Mouse (Mus musculus): Measurements from ENCODE around the gene Tyk2. TPM values are rescaled to one million over a fixed set of nuclear protein-coding genes. Genes with fewer than 3 reads are reported as not detected.

Gene Tyk2
- total RNA-seq (2021), result 10 to 100 TPM; 12.6 to 12.7 TPM
- long read RNA-seq, experiment 1, partial matches to known transcripts, result 1 of 19 reads
- long read RNA-seq, experiment 1, other reads (novel, unspliced or antisense), result 17 of 19 reads
- long read RNA-seq, experiment 2, full-length matches to known transcripts, result 2 of 11 reads
- long read RNA-seq, experiment 2, partial matches to known transcripts, result 2 of 11 reads
- long read RNA-seq, experiment 2, other reads (novel, unspliced or antisense), result 7 of 11 reads

DNA sequence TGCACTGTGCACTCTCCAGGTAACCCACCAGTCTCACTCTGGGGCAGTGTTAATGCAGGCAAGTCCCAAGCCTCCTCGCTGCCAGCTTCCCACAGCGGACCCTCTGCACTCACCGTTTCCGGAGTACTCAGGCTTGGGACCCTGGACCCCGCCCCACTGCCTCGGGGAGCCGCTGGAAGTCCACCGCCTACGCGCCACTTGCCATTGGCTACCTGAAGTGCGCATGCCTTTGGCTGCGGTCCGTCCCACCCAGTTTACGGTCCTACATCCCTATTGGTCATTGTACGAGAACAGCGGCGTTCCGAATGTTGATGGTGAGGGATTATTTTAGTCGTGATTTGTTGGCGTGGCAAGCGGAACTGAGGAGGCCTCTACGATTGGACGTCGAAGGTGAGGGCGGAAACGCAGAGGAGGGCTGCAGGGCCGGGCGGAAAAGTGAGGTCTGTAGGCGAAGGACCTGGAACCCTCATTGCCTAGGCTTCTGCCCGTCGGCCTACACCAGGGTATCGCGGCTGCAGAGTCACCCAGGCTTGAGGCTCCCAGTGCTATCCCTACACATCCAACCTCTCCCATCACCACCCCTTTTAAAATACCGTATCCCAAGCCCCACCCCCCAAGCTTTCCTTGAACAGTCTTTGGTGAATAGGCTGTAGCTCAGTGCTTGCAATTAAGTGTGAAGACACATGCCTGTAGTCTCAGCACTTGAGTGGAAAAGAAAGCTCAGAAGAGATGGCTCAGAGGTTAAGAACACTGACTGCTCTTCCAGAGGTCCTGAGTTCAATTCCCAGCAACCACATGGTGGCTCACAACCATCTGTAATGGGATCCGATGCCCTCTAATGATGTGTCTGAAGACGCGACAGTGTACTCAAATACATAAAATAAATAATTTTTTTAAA lies at the start of gene Tyk2:
Gene Tyk2, minus strand, starts transcription at position 185 of the 898 bp plus-strand sequence.
- peak; percentile 87 to 91 for DNase-seq (ENCODE audit: low spot score in 2 of 2)

DNA sequence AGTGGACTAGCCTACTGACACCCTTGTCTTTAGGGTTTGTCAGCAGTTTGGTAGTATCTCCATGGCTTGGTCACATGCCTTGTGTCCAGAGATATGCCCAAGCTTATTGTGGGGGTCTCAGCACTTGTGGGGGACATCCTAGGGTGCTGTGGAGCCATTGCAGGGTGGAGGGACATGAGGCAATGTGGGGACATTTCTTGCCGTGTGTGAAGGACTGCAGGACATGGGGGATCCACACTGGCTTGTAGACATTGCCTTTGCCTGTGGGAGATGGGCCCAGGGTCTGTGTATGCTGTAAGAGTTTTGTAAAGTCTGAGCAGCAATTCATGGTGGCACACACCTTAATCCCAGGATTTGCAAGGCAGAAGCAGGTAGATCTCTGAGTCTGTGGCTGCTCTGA lies 49.8 kb upstream of the Tyk2 start:
- no peak for DNase-seq (ENCODE audit: low spot score in 2 of 2)

DNA sequence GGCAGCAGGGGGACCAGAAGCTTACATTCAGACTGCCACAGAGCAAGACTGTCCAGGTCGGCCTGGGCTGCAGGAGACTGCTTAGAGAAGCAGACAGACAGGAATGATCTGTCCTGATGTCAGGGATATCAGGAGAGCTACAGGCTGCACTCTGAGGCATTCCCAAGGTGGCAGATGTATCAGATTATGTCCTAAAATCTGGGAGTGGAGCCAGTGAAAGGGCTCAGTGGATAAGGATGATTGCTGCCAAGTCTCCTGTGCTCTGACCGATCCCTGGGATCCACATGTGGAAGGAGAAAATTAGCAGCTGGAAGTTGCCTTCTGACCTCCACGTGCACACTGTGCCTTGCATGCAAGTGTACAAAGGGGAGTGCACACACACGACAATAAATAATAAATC lies 49.4 kb upstream of the Tyk2 start:
- no peak for DNase-seq (ENCODE audit: low spot score in 2 of 2)

DNA sequence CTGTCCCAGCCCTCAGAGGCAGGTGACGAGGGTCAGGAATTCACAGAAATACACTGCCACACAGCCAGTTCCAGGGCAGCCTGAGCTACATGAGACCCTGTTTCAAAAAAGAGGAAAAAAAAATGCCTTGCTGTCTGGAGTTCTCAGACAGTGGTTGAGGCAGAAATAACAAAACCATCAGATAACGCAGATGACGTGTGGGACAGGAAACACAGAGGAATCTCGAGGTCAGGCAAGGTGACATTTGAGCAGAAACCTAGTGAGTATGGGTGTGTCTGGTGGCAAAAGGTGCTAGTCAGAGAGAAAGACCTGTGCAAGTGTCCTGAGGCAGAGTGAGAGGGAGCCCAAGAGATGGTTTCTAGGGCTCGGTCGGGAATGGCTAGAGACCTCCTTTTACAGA lies 41.3 kb upstream of the Tyk2 start:
- DNase-seq (ENCODE audit: low spot score in 2 of 2), result no peak

DNA sequence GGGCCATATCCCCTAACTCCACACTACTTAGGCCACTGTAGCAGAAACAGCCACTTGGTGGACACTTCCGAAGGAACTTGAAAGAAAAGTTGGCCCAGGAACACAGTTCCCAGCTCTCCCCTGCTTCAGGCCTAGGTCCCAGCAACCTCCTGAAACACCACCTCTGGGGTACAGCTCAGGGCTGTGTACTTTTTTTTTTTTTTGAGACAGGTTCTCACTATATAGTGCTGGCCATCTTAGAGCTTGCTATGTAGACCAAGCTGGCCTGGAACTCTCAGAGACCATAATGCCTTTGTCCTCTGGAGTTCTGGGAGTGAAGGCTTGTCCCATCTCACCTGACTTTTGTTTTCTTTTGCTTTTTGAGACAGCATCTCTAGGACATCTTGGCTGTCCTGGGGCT lies 38.1 kb upstream of the Tyk2 start:
- no peak for DNase-seq (ENCODE audit: low spot score in 2 of 2)

DNA sequence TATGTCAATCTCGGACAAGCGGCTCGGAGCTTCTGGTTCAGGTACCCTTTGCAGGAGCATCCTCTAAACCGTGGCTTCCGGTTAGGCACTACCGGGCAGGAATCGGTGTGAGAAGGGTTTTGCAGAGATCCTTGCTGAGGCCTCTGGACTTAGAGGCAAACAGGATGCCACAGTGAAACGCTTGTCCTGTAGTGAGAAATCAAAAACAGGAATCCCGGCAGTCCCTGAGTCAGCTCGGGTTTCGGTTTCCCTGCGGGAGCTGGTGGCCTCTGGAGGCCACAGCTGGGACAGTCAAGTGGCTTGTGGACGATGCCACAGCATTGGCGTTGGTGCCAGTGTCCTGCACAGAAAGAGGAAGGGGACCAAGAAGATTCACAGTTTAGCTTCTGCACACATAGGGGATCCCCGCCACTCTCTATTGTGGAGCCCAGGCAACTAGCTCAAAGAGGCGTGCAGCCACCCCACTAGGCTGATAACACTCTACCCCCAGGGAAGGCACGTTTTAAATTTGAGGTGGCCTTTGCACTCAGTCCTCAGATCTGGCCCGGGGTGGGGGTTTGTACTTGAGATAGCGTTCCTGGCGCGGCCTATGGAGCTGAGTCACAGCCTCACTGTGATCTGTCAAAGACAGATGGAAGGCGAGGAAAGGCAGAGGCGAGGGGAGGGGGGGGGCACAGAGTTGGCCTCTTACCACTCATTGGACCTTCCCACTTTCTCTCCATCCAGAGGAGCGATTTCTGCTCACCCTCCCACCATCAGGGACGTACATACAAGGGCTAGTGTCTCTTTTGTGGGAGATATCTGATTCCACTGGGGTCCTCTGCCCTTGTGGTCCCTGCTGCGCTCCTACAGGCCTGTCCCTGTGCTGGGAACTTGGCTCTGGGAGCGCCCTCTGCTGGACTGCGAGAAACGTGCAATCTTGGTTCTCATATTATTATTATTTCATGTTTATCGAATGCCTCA lies 37.4 kb upstream of the Tyk2 start:
- peak; percentile 72 to 78 for DNase-seq (ENCODE audit: low spot score in 2 of 2)

DNA sequence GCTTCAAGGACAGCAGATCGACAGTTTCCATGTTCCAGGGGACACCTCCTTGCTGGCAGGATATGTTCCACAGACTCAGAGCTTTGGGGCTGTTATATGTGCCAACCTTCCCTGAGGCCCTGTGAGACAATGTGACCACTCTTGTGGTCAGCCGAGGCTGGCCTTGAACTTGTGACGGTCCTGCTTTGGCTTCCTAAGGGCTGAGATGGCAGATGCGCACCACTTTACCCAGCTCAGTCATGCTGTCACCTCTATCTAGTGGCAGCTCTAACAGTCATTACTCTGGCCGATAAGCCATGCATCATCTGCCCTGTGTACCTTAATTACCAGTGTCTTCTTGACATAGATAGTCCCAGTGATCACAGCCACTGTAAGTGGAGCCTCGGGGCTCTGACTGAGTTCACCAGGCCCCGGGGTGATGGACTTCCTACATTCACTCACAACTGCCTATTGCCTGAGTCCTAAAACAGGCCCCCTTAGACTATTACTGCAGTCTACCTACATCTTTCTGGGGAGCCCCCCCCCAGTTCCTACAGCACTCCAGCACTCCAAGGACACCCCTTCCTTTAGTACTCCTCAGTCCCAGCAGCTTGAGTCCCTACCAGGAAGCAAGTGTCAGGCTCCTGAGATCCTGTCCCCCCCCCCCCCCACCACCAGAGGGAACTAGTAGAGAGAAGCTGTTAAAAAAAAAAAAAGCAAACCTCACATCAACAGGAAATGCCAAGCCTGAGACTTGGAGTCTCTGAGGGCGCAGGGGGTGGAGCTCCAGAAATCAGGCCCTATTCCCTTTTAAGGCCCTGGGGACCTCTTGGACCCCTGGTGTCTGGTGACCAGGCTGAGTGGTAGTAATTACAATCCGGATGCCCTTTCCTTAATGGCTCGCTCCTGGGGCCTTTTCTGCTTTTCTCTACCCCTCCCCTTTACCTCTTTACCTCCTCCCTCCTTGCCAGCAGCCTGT lies 36.4 kb upstream of the Tyk2 start:
- no peak for DNase-seq (ENCODE audit: low spot score in 2 of 2)

DNA sequence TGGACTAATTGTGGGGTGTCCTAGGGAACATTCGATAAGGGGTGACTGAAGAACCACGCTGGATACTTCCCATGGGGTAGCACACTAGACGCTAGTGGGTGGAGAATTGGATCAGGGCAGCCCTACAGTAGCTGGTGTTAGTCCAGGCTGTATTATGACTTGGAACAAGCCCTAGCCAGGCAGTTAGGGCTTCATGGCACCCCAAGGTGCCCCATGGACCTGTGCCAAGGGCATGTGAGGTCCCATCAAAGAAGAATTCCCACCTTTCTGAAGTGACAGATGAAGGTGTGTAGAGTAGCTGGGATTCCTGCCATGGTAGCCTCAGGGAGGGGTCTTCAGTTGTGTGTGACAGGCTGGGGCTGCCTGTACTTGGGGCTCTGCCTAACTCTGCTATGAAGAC lies 35.5 kb upstream of the Tyk2 start:
- DNase-seq (ENCODE audit: low spot score in 2 of 2), result no peak

DNA sequence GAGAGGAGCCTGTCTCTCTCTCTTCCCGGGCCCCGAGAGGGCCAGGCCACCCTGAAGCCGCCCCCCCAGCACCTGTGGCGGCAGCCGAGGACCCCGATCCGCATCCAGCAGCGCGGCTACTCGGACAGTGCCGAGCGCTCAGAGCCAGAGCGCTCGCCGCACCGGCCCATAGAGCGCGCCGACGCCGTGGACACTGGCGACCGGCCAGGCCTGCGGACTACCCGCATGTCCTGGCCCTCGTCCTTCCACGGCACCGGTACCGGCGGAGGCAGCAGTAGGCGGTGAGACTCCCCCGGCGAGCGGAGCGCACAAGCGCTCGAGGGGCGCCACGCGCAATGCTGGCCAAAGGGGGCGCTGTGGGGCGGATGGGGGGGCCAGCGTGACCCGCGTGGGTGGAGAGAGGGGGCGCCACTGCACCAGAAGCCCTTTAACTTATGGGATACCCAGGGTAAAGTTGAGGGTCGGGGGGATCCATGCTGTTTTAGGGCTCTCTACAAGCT lies 35.0 kb upstream of the Tyk2 start:
- peak; percentile 57 to 65 for DNase-seq (ENCODE audit: low spot score in 2 of 2)

DNA sequence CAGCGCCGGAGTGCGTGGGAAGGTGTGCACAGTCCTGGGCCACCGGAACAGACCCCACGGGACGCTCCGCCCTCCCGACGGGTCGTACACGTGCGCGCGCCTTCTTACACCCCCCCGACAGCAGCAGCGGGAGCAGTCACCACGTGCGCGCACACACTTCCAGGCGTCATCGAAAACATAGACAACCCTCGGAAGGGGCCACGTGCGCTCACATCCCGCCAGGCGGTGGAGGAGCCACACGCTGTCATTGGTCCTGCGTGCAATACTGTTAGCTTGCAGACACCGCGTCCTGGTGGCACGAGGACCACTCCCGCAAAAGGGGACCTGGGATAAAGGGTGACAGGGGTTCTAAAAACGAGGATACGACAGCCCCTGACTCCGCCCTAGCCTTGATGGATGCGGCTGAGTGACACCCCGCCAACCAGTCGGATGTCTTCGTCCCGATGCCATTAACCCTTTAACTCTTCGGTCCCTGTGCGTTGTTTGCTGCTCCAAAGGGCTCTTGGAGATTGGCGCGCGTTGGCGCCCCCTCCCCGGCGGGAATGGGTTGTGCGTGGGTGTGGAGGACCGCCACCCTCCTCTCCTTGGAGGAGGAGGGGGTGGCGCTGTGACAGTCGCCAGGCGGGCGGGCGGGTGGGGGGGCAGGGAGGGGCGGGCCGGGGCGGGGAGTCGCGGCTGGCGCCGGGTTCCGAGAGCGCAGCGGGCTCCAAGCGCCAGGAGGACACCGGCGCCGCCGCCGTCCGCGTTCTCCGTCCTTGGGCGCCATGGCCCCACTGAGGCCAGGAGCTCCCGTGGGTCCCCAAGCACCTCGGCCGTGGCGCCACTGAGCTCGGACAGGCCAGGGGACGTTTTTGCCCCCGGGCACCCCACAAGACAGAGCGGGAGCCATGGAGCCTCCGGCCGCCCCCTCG lies 34.3 kb upstream of the Tyk2 start, which contains the start of gene Pde4a:
Gene Pde4a, plus strand, starts transcription at position 674 of the 911 bp plus-strand sequence.
- peak; percentile 65 to 80 for DNase-seq (ENCODE audit: low spot score in 2 of 2)

DNA sequence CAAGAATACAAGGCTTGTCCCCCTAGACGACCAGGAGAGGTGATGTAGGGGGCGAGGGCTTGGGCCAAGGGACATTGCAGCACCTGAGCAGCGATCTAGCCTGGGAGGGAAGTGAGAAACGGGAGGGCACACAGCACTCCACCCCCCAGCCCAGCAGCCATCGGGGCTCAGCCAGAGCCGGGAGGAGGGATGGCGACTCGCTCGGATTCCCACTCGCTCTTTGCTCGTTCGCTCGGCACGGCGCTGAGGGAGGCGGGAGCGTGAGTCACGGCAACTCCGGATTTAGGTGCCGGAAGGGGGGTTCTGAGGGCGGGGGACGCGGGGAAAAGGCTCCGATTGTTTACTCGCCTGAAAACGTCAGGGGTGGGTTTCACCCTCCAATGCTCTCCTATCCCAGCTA lies 33.0 kb upstream of the Tyk2 start:
- DNase-seq (ENCODE audit: low spot score in 2 of 2), result peak; percentile 81 to 88

DNA sequence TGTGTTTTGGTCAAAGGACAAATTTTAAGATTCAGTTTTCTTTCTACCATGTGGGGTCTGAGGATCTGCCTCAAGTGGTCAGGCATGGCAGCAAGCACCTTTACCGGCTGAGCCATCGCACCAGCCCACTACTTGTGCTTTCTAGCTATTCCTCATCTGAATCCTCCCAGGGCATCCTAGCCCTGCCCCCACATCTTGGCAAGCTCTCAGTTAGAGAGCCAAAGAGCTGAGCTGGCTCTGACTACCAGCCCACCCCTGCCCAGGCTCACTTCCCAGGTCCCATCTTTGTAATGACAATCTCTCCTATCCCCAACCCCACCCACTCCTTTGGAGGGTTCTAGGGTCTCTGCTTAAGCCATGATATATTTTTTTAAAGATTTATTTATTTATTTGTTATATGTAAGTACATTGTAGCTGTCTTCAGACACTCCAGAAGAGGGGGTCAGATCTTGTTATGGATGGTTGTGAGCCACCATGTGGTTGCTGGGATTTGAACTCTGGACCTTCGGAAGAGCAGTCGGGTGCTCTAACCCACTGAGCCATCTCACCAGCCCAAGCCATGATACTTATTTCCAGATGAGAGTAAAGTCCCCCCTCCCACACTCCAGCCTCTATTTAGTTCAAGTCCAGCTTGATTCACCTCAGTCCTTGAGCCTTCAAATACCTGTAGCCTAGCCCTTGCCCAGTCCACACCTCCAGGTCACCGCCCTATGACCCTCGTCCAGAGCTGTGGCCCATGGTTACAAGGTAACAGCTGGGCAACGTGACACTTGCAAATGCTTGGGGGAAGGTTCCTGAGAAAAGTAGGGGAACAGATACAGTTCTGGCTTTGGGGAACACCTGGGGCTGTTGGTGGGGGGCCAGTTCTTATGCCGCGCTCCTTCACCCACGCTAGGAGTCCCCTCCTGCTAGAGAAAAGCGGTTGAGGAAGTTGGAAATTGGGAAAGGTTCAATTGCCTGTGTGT lies 32.3 kb upstream of the Tyk2 start:
- no peak for DNase-seq (ENCODE audit: low spot score in 2 of 2)

DNA sequence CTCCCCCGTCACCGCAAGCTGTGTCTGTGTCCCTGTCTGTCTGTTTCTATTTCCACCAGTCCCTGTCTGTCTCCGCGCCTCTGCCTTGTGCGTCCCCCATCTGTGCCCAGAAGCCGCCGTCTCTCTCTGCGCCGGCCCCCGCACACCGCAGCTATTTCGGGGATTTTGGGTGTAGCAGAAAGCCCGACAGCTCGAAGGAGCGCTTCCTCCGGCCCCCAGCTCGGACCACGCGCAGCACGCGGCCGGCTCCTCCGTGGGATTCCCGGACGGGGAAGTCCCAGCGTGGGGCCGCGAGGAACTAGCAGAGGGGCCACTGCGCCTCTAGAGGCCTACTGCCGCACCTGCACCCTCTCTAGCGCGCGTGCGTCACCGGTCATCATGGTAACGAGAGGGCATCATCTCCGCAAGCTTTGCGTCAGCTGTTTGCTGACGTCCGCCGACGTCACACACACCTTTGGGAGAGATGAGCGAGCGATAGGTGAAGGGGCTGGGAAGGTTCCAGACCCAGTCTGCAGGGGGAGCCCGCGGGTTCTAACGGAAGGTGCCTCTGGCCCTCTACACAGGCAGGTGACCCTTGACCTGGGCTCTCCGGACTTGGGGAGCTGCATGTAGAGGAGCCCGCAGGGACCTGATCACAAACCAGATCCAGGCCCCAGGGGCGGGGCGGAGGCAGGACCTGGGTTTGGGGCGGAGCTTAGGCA lies 30.3 kb upstream of the Tyk2 start:
- DNase-seq (ENCODE audit: low spot score in 2 of 2), result peak; percentile 95 to 96

DNA sequence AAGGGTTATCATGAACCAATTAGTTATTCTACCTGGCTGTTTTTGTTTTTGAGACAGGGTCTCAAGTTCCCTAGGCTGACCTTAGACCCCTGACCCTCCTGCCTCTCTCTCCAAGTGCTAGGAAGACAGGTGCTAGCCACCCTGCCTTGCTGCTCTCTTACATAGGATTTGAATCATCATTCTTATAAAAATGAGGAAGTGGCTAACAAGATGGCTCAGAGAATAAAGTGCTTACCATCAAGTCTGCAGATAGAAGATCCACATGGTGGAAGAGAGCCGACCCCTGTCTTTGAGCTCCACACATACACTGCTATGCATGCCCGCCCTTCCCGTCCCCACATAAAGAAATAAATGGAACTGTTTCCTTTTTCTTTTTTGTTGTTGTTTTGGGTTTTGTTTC lies 23.7 kb upstream of the Tyk2 start:
- DNase-seq (ENCODE audit: low spot score in 2 of 2), result no peak

DNA sequence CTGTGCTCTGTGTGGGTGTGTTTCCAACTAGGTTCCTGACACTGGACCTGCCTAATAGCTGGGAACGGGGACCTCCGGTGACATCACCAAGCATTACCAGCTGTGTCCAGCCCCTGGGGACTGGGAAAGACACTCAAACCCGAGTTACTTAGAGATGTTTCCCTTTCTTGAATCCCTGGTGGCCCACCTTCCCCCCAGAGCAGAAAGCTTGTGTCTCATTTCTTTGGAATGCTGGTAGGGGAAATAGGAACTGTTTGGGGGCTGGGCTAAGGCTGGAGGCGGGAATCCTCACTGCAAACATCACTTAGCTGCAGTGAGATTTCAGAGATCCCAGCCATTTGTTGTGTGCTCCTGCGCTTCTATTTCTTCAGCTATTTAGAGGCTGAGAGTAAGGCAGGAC lies 22.8 kb upstream of the Tyk2 start:
- no peak for DNase-seq (ENCODE audit: low spot score in 2 of 2)

DNA sequence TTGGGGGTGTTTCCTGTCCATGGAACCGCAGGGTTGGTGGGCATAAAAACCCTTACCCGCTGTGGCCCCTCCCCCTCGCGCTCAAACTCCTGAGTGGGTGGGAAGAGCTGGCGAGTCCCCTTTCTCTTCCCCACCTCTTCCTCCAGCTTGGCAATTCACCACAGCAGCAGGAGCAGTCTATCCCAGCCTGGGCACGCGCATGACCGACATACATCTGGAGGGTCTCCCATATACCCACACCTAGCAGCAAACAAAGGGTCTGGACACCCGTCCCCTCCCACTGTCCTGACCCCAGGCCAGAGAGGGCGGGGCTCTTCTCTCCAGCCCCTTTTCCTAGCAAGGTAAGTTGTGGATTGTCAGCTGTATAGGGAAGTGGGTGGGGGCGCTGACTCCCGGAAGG lies 22.3 kb upstream of the Tyk2 start:
- DNase-seq (ENCODE audit: low spot score in 2 of 2), result no peak

DNA sequence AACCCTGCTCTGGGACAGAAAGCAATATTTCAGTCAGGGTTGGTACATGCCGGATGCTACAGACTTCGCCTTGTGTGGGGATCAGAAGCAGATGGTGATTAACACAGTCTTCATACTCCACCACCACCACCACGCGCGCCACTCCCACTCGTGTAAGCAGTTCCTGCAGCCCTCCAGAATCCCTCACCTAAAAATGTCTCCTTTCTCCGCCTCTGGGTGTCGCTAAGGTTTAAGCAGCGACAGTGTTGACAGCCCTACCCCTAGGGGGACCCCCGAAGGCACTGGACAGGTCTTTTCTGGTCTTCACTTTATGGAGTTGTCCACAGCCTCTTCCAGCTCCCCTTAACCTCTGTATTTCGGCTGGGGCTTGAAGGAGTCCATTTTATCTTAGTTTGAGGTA lies 21.7 kb upstream of the Tyk2 start:
- peak; percentile 61 to 81 for DNase-seq (ENCODE audit: low spot score in 2 of 2)

Data from left cerebral cortex, adult 18-20 months (tissue).